Mouse (Mus musculus) thymus, adult 2 months (tissue): ENCODE results near the gene Pip4k2c.

Experiments
- CTCF ChIP-seq: fragments of 200-500 bp; IDR thresholded peaks from 2 replicates; pipeline ENCODE4 v1.5.1; 2012; ENCODE audit warnings: mild to moderate bottlenecking, control low read depth, low read length, moderate library complexity, borderline replicate concordance; ENCODE audit not compliant: control insufficient read depth, poor library complexity, insufficient read depth; ENCODE audit errors: extremely low read depth
- POLR2A ChIP-seq: fragments of 200-500 bp; IDR thresholded peaks from 2 replicates; pipeline ENCODE4 v1.6.1; 2012; ENCODE audit warnings: mild to moderate bottlenecking, low read length, control low read depth, moderate library complexity; ENCODE audit not compliant: control insufficient read depth, poor library complexity, insufficient read depth; ENCODE audit errors: extremely low read depth

GRCm38 (mm10) chr10:127166404-127166715 is 45.0 kb downstream of the Pip4k2c start:
- TF ChIP-seq POLR2A (no peak), CTCF (no peak)
